Mouse (Mus musculus): ENCODE results near the gene Lipe.

The Lipe gene

DNA sequence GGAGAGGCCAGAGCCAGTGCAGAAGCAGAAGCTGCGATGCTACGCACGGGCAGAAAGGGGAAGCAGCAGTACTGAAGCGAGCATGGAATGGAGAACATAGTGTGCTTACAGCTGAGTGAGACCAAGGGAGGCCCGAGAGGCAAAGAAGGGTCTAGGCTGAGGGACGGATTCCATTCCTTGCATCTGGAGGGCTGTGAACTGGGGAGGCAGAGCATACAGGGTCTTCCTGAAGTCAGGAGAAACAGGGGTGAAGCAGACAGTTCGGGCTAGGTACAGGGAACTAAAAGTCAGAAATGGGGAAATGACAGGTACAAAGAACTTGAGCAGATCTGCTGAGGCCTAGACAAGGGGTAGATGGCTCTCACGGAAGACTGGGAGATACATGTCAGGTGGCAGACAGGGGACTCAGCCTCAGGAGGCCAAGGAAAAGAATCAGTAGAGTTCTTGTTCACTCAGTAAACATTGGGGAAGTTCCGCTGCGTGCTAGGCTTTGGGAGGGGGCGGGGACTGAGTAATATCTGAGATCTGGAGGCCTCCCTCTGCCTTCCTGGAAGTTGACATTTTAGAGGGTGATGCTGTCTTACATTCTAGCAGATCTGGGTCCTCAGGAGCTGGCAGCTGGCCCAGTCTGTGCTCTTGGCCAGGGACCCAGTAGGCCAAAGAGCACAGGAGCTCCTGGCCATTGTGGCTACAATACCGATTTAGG is 12.5 kb downstream of the Lipe start:
- DNase-seq = peak; percentile 89

GRCm38 (mm10) chr7:25385259-25385658 is 13.3 kb downstream of the Lipe start:
- DNase-seq = peak; percentile 38

DNA sequence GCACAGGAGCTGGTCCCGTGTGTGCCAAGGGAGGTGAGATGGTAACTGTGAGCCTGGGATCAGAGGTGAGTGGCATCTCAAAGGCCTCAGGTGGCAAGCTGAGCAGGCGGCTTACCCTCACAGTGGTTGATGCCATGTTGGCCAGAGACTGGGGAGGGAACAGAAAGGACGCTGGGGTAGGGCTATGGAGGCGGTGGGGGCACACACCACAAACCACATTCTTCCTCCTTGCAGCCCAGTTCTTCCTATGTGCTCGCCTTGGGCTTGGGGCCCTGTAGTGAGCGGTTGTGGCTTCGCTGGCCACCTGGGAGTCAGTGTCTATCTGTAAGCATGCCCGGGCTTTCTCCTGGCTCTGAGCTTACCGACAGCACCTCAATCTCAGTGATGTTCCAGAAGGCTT is 13.7 kb downstream of the Lipe start:
- no peak for DNase-seq

DNA sequence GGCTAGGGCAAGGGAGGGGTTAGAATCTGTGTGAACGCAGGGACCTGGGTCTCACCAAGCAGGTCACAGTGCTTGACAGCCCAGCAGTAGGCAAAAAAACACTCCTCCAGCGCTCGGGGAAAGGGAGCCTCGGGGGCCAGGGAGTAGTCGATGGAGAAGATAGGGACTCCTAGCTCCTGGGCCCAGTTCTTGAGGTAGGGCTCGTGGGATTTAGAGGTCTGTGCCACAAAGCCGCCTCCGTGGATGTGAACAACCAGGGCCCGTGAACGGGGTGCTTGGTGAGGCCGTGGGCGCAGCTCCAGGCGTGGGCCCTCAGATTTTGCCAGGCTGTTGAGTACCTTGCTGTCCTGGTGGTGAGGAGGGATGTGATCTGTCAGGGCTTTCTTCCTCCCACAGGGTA is 14.2 kb downstream of the Lipe start:
- DNase-seq = no peak

- no peak for DNase-seq
These were observed 14.6 kb downstream of the Lipe start for GRCm38 (mm10) chr7:25383891-25384290.

GRCm38 (mm10) chr7:25383385-25383784 is 15.1 kb downstream of the Lipe start:
- DNase-seq = no peak

GRCm38 (mm10) chr7:25382541-25382940 is 16.0 kb downstream of the Lipe start:
- DNase-seq = no peak

- DNase-seq = peak; percentile 17
These were observed 17.2 kb downstream of the Lipe start for GRCm38 (mm10) chr7:25381284-25381680.

DNA sequence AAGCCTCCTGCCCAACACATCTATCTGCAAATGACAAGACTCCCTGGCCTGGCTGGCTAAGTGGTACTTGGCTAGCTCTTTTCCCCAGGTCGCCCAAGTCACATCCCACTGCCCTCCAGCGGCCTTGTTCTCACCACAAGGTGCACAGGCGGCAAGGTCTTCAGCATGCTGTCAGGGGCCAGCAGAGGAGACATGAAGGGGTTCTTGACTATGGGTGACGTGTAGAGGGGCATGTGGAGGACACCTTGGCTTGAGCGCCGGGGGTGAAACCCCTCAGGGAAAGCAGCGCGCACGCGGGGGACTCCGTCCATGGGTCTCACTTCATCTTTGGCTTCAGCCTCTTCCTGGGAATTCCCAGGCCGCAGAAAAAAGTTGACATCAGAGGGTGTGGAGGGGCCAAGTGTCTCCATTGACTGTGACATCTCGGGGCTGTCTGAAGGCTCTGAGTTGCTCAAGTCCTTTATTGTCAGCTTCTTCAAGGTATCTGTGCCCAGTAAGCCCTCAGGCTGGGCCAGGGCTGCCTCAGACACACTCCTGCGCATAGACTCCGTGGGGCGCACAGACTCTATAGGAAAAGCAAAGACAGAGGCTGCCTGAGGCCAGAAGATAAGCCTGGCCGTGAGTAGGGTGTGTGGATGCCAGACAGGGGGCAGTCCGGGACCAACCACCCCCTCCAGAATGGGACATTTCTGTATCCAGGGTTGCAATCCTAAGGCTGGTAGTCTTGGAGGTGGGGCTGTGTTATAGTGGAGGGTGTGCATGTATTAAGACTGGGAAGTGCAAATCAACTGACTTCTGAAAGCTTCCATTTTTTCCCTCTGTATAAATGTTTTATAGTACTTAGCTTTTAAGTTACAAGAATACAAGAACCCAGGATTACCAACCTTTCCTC is 17.9 kb downstream of the Lipe start:
- no peak for DNase-seq

DNA sequence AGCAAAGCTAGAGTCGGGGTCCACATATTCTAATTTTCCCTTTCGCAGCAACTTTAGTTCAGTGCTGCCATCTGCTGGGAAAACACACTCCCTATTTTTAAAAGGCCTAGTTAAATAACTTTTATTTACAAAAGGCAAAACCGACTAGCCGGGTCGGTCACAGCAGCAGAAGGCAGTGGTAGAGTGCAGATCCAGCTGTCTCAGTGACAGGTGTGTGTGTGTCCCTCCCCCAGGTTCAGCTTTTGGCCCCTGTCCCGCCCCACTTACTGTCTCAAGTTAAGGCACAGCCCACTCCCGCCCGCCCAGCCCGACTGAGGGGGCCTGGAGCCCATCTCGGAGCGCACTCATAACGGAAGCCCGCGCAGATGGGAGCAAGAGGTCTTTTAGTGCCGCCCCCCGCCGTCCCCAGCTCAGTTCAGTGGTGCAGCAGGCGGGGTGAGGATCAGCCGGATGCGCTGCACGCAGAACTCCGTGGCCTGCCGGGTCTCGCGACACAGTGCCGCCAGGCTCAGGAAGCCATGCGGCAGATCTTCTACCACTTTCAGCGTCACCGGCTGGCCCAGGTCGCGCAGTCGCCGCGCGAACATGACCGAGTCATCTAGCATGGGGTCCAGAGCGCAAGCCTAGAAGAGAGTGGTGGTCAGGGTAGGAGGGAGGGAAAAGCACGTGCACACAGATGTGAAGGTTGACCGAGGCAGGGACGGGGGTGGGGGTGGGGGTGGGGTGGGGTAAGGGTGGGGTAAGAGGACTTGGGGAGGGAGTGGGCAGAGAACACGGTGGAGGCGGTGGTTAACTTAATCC is 18.8 kb downstream of the Lipe start:
- DNase-seq = peak; percentile 62

GRCm38 (mm10) chr7:25378181-25379100 is 20.1 kb downstream of the Lipe start:
- peak; percentile 37 for DNase-seq

DNA sequence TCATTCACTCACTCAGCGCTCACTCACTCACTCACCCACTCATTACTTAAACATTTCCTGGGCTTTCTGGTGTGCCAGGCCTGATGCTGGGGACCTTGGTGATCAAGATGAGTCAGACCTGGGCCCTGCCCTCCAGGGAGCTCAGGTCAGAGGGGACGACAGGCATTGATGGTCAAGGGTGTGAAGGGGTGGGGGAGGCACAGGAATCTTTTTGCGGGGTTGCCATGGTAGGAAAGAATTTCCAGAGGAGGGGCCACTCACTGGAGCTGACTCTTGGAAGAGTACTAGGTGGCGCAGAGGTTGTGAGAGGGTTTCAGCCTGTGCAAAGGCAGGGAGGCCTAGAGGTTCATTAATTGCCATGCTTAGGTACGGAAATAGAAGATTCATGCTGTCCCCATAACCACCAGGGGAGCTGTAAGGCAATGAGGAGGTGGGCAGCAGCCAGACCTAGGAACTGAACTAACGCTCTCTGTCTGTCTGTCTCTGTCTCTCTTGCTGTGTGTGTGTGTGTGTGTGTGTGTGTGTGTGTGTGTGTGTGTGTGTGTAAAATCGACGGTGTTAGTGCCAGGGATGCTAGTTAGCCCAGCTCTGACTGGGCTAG is 21.3 kb downstream of the Lipe start:
- peak; percentile 47 for DNase-seq

- peak; percentile 95 for DNase-seq
These were observed 22.0 kb downstream of the Lipe start for GRCm38 (mm10) chr7:25376556-25376955.

DNA sequence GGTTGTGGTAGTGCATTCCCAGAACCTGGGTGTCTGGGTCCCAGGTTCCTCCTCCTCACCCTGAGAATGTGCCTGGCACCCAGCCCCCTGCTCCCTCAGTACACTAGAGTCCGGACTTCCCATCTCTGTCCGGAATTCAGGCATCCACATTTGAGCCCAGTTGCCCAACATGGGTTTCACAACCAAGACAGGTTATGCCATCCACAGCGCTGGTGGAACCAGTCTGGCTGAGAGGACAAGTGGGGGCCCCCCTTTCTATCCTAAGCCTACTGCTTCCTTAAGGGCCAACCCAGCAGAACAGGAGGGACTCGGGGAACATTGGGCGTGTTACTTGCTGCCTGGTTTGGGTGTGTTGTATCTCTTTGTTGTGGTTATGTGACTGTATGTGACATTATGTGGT is 26.1 kb downstream of the Lipe start:
- no peak for DNase-seq

- DNase-seq = peak; percentile 71
These were observed 29.3 kb downstream of the Lipe start, which contains the start of gene Cnfn for GRCm38 (mm10) chr7:25369058-25369749. Gene Cnfn, minus strand, starts transcription at chr7:25369724.

GRCm38 (mm10) chr7:25368333-25368732 is 30.2 kb downstream of the Lipe start:
- DNase-seq = peak; percentile 85

GRCm38 (mm10) chr7:25367632-25368293 is 30.7 kb downstream of the Lipe start:
- peak; percentile 63 for DNase-seq

DNA sequence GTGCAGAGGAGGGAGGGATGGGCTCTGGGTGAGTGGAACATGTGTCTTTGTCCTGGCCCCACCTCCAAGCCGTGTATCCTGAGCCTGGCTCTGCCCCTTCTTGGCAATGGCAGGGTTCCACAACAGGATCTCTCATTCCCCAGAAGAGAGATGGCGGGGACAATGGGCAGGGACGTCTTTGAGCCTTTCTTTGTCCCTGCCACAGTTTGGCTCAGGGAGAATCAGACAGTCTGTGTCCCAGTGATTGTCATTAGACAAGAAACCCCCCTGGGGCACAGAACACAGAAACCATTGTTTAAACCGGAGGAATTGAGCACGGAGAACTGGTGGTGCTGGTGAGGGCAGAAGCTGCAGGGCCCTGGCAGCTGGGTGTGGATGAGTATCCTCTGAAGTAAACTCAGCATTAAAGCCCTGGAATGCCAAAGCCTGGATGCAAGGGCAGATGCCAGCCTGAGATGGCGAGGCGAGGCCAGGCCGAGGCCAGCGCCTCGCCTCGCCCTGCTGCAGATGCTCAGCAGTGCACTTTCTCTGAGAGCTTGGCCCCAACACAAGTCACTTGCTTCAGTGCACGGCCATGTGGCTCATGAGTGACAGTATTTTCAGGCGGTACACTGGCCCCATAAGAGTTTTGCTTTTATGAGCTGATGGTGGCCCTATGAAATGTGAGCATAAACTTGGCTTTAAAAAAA is 32.4 kb downstream of the Lipe start:
- no peak for DNase-seq

DNA sequence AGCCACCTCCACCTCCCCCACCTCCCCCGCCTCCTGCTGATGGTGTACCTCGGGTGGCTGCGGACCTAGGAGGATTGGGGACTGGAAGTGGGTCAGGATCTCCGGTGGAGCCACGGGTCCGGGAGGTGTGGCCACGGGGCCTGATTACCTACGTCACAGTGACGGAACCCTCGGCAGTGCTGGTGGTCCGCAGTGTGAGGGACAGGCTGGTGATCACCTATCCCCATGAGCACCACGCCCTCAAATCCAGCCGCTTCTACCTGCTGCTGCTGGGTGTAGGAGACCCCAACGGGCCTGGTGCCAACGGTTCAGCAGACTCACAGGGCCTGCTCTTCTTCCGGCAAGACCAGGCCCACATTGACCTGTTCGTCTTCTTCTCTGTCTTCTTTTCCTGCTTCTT is 34.9 kb downstream of the Lipe start:
- peak; percentile 56 for DNase-seq

- peak; percentile 86 for DNase-seq
These were observed 35.4 kb downstream of the Lipe start for GRCm38 (mm10) chr7:25363151-25363550.
